Mouse (Mus musculus): ENCODE data around the gene Ccr1l1. TPM values are rescaled to one million over a fixed set of nuclear protein-coding genes. Genes with fewer than 3 reads are reported as not detected.

Ccr1l1 gene
- 0.41 and 0.53 TPM in 2 replicates for polyA plus RNA-seq (2012; rRNA removed)

DNA sequence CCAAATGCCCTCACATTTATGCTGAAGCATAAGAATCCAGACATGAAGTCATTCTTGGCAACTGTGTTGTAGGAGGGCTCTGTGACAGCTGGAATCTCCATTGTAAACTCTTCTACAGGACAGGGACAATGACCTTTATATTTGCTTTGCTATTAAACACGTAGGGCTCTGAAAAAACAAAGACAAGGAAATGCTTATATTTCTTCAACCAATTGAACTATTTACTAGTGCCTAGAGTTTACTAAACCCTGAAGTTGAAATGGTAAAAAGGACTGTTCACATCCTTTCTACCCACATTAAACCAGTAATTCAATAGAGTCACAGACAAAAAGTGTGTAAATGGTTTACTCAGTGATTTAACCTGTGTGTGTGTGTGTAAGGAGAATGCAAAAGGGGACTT is at the start of gene Ccr1l1:
Ccr1l1 (minus strand) TSS at position 101 of the 400 bp plus-strand sequence.
- Histone ChIP-seq H3K27me3 (ENCODE audit: control insufficient read depth, insufficient read depth, low read length) (no peaks in the 10 kb centered on the region), H3K4me3 (ENCODE audit: extremely low read depth, insufficient read depth, insufficient read length) (no peak within 1 kb of the TSS), H3K27ac (ENCODE audit: insufficient read depth, low read length) (no peak within 1 kb of the TSS), H3K4me1 (ENCODE audit: control insufficient read depth, insufficient read depth, insufficient read length) (peaks cover 3% of the 10 kb centered on the region), H3K36me3 (ENCODE audit: control insufficient read depth, insufficient read depth, low read length) (no peaks in the 10 kb centered on the region)
- WGBS: 82% methylated on average over 1 of the region's 1 CpGs
- TF ChIP-seq POLR2A (IDR thresholded peaks at IDR 0.05; ENCODE audit: low read depth, low read length): no peak
- no peak for TF ChIP-seq CTCF (IDR thresholded peaks at IDR 0.05; ENCODE audit: extremely low read depth, insufficient read depth, insufficient read length, insufficient replicate concordance)
- no peak for DNase-seq (ENCODE audit: low read depth in 1 of 2, low spot score in 2 of 2)

GRCm38 (mm10) chr9:124021672-124022071 is 43.5 kb upstream of the Ccr1l1 start, which contains the start of gene Ccr3:
Gene Ccr3 (plus strand): TSS chr9:124021972.
- Histone ChIP-seq H3K4me1 (ENCODE audit: control insufficient read depth, insufficient read depth, insufficient read length) (no peaks in the 10 kb centered on the region), H3K36me3 (ENCODE audit: control insufficient read depth, insufficient read depth, low read length) (no peaks in the 10 kb centered on the region), H3K27ac (ENCODE audit: insufficient read depth, low read length) (no peak within 1 kb of the TSS), H3K27me3 (ENCODE audit: control insufficient read depth, insufficient read depth, low read length) (no peaks in the 10 kb centered on the region), H3K4me3 (ENCODE audit: extremely low read depth, insufficient read depth, insufficient read length) (no peak within 1 kb of the TSS)
- 97% methylated on average over 1 of the region's 1 CpGs for WGBS
- DNase-seq (ENCODE audit: low read depth in 1 of 2, low spot score in 2 of 2): no peak
- TF ChIP-seq POLR2A (IDR thresholded peaks at IDR 0.05; ENCODE audit: low read depth, low read length) (no peak), CTCF (IDR thresholded peaks at IDR 0.05; ENCODE audit: extremely low read depth, insufficient read depth, insufficient read length, insufficient replicate concordance) (no peak)

DNA sequence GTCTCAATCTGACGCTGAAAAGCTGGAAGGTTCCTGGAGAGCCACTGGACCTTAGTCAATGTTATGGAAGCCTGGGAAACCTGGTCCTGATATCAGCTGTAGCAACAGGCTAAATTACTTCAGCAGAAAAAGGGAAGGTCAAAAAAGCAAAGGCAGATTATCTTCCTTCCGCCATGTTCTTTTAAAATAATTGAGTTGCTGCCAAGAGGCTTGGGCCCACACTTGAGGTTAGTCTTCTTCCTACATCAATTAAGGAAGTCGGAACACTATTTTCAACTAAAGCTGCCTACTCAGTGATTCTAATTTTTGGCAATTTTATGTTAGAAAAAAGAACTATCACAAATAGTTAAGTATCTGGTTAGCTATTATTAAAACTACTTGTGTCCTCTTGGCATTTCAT is 41.7 kb upstream of the Ccr1l1 start:
- no peaks in the 10 kb centered on the region for H3K27me3 ChIP-seq (ENCODE audit: control insufficient read depth, insufficient read depth, low read length)
- H3K4me1 ChIP-seq (ENCODE audit: control insufficient read depth, insufficient read depth, insufficient read length): no peaks in the 10 kb centered on the region
- H3K4me3 ChIP-seq (ENCODE audit: extremely low read depth, insufficient read depth, insufficient read length): no peak overlapping the region
- H3K36me3 ChIP-seq (ENCODE audit: control insufficient read depth, insufficient read depth, low read length): no peaks in the 10 kb centered on the region
- 48% methylated on average over 3 of the region's 3 CpGs for WGBS
- DNase-seq (ENCODE audit: low read depth in 1 of 2, low spot score in 2 of 2): no peak
- no peak for TF ChIP-seq CTCF (IDR thresholded peaks at IDR 0.05; ENCODE audit: extremely low read depth, insufficient read depth, insufficient read length, insufficient replicate concordance)
- TF ChIP-seq POLR2A (IDR thresholded peaks at IDR 0.05; ENCODE audit: low read depth, low read length): no peak
- no peak overlapping the region for H3K27ac ChIP-seq (ENCODE audit: insufficient read depth, low read length)

DNA sequence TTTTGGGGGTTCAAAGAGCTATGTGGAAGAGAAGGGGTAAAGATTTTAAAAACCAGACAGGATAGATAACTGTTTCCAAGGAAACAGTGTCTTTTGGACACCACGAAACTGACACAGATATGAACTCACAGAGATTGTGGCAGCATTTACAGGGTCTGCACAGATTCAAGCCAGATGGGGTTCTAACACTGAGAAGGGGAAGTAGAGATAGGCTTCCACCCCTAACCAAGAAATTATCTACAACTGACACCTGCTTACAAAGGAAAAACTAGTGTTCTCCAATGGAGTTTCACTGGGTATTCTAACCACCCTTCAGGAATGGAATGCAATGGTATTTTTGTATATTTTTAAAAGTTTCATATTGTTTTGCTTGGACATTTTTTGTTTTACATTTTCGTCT is 37.8 kb upstream of the Ccr1l1 start:
- Histone ChIP-seq H3K36me3 (ENCODE audit: control insufficient read depth, insufficient read depth, low read length) (no peaks in the 10 kb centered on the region), H3K27me3 (ENCODE audit: control insufficient read depth, insufficient read depth, low read length) (no peaks in the 10 kb centered on the region), H3K4me3 (ENCODE audit: extremely low read depth, insufficient read depth, insufficient read length) (no peak overlapping the region), H3K27ac (ENCODE audit: insufficient read depth, low read length) (no peak overlapping the region), H3K4me1 (ENCODE audit: control insufficient read depth, insufficient read depth, insufficient read length) (no peaks in the 10 kb centered on the region)
- no peak for DNase-seq (ENCODE audit: low read depth in 1 of 2, low spot score in 2 of 2)
- TF ChIP-seq CTCF (IDR thresholded peaks at IDR 0.05; ENCODE audit: extremely low read depth, insufficient read depth, insufficient read length, insufficient replicate concordance) (no peak), POLR2A (IDR thresholded peaks at IDR 0.05; ENCODE audit: low read depth, low read length) (no peak)
- 55% methylated on average over 2 of the region's 2 CpGs for WGBS

DNA sequence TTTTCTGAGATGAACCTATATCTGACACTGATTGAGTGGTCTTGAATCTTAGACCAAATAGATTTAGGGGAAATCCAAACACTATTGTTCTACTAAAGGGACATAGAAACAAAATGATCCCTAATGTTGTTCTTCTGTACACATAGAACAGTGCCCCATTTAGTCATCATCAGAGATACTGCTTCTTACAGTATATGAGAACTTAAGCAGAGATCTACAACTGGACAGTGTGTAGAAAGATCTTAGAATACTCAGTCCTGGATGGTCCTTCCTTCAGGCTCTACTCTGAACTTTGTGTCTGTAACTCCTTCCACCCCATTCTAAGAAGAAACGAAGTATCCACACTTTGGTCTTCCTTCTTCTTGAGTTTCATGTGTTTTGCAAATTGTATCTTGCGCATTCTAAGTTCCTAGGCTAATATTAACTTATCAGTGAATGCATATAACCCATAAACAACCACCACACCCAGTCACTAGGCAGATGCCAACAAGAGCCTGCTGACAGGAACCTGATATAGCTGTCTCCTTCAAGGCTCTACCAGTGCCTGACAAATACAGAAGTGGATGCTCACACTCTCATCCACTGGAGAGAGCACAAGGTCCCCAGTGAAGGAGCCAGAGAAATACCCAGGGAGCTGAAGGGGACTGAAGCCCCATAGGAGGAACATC is 36.9 kb upstream of the Ccr1l1 start:
- H3K27ac ChIP-seq (ENCODE audit: insufficient read depth, low read length): no peak overlapping the region
- TF ChIP-seq CTCF (IDR thresholded peaks at IDR 0.05; ENCODE audit: extremely low read depth, insufficient read depth, insufficient read length, insufficient replicate concordance): no peak
- TF ChIP-seq POLR2A (IDR thresholded peaks at IDR 0.05; ENCODE audit: low read depth, low read length): no peak
- H3K27me3 ChIP-seq (ENCODE audit: control insufficient read depth, insufficient read depth, low read length): no peaks in the 10 kb centered on the region
- H3K4me3 ChIP-seq (ENCODE audit: extremely low read depth, insufficient read depth, insufficient read length): no peak overlapping the region
- no peak for DNase-seq (ENCODE audit: low read depth in 1 of 2, low spot score in 2 of 2)
- 82% methylated on average over 2 of the region's 2 CpGs for WGBS
- no peaks in the 10 kb centered on the region for H3K4me1 ChIP-seq (ENCODE audit: control insufficient read depth, insufficient read depth, insufficient read length)
- no peaks in the 10 kb centered on the region for H3K36me3 ChIP-seq (ENCODE audit: control insufficient read depth, insufficient read depth, low read length)

- Histone ChIP-seq H3K27me3 (ENCODE audit: control insufficient read depth, insufficient read depth, low read length) (no peaks in the 10 kb centered on the region), H3K27ac (ENCODE audit: insufficient read depth, low read length) (no peak overlapping the region), H3K36me3 (ENCODE audit: control insufficient read depth, insufficient read depth, low read length) (no peaks in the 10 kb centered on the region), H3K4me1 (ENCODE audit: control insufficient read depth, insufficient read depth, insufficient read length) (no peaks in the 10 kb centered on the region), H3K4me3 (ENCODE audit: extremely low read depth, insufficient read depth, insufficient read length) (no peak overlapping the region)
- DNase-seq (ENCODE audit: low read depth in 1 of 2, low spot score in 2 of 2): no peak
- TF ChIP-seq CTCF (IDR thresholded peaks at IDR 0.05; ENCODE audit: extremely low read depth, insufficient read depth, insufficient read length, insufficient replicate concordance) (no peak), POLR2A (IDR thresholded peaks at IDR 0.05; ENCODE audit: low read depth, low read length) (no peak)
- WGBS: 73% methylated on average over 3 of the region's 3 CpGs
Measured at GRCm38 (mm10) chr9:124013270-124013669, 35.1 kb upstream of the Ccr1l1 start.

DNA sequence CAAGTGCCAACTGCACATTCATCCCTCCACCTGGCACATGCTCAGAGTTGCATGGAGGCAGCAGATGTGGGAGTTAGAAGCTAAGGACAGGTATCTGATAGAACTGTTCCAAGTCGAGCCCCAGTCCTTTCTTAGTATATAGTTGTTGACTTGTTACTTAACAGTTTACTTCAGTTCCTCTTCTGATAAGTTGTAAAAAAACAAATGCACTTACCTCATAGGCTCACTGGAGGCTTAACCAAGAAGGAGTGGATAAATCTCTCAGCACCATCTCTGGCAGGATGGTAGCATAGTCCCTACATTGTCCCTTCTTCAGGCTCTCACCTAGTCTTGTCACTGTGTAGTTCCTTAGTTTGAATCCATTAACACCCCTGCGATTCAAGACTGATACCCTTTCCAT is 34.5 kb upstream of the Ccr1l1 start:
- no peak overlapping the region for H3K4me3 ChIP-seq (ENCODE audit: extremely low read depth, insufficient read depth, insufficient read length)
- 69% methylated on average over 2 of the region's 2 CpGs for WGBS

More for the DNA sequence above, 34.5 kb upstream of the Ccr1l1 start:
- H3K36me3 ChIP-seq (ENCODE audit: control insufficient read depth, insufficient read depth, low read length): no peaks in the 10 kb centered on the region
- H3K4me1 ChIP-seq (ENCODE audit: control insufficient read depth, insufficient read depth, insufficient read length): no peaks in the 10 kb centered on the region
- TF ChIP-seq CTCF (IDR thresholded peaks at IDR 0.05; ENCODE audit: extremely low read depth, insufficient read depth, insufficient read length, insufficient replicate concordance) (no peak), POLR2A (IDR thresholded peaks at IDR 0.05; ENCODE audit: low read depth, low read length) (no peak)
- H3K27ac ChIP-seq (ENCODE audit: insufficient read depth, low read length): no peak overlapping the region
- H3K27me3 ChIP-seq (ENCODE audit: control insufficient read depth, insufficient read depth, low read length): no peaks in the 10 kb centered on the region
- DNase-seq (ENCODE audit: low read depth in 1 of 2, low spot score in 2 of 2): no peak

Measured in spleen, adult 2 months (tissue).